Mouse (Mus musculus) G1E (cell line): ENCODE results near the gene 2810006K23Rik.

Experiments used
- CTCF ChIP-seq: IDR thresholded peaks from 2 replicates; pipeline ENCODE4 v1.5.1; 2012; ENCODE audit warnings: low read depth, low read length, inconsistent platforms, mixed read lengths
- GATA1 ChIP-seq: IDR thresholded peaks from 2 replicates; pipeline ENCODE4 v1.6.1; 2012; ENCODE audit warnings: borderline replicate concordance, low read length, inconsistent platforms, mixed read lengths
- GATA2 ChIP-seq: IDR thresholded peaks from 2 replicates; pipeline ENCODE4 v1.6.1; 2012; ENCODE audit warnings: low read depth, low read length, inconsistent platforms, borderline replicate concordance
- POLR2AphosphoS5 ChIP-seq: IDR thresholded peaks from 2 replicates; pipeline ENCODE4 v1.6.1; 2012; ENCODE audit warnings: low read depth, low read length, inconsistent platforms; ENCODE audit not compliant: insufficient replicate concordance
- TAL1 ChIP-seq: conservative IDR thresholded peaks from 2 replicates; pipeline ENCODE4 v1.6.1; 2012; ENCODE audit warnings: low read depth, low read length, inconsistent platforms, mixed read lengths

DNA sequence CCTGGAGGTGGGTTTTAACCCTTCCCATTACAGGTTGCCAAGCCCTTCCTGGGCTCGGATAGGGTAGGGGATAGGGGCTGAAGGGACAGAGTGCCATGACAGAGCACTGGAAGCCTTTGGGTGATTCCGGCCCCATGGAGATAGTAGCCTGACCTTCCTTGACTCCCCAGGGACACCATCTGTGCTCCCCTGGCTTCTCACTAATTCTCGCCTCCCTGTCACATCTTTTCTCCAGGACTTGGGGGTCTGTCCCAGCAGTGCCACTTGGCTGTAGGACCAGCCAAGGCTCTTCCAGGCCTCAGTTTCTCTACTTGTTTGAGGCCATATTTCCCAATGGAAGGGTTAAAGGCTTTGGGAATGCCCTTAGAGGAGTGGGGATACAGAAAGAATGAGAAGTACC is 23.7 kb downstream of the 2810006K23Rik start:
- no peak for TF ChIP-seq TAL1
- no peak for TF ChIP-seq CTCF
- no peak for TF ChIP-seq GATA1
- no peak for TF ChIP-seq POLR2AphosphoS5
- TF ChIP-seq GATA2: no peak
